Mouse (Mus musculus): ENCODE measurements at regions not wholly inside any gene's neighbourhood (a gene's known extent, or its start where the extent isn't known, plus 50 kb on each side); places are given as distances from the start of the nearest gene placed in this dataset.

GRCm38 (mm10) chr6:71074789-71075191 is 69.4 kb downstream of the Thnsl2 start:
- no peak overlapping the region for H3K4me2 ChIP-seq (ENCODE audit: low read length)
- no peak overlapping the region for H3K27ac ChIP-seq (ENCODE audit: low read depth)
- H3K9ac ChIP-seq (ENCODE audit: low read length) = no peak overlapping the region
- ATAC-seq (replicated peaks; ENCODE audit: low FRiP score, low TSS enrichment, low read depth) = no peak
- no peaks in the 10 kb centered on the region for H3K9me3 ChIP-seq (ENCODE audit: control insufficient read depth, low read length)
- no peak overlapping the region for H3K4me3 ChIP-seq (ENCODE audit: low read depth, low read length)
- WGBS = 49% methylated on average over 5 of the region's 5 CpGs
- H3K27me3 ChIP-seq (replicated peaks; ENCODE audit: control insufficient read depth, insufficient read depth, low read length) = no peaks in the 10 kb centered on the region
- H3K36me3 ChIP-seq (ENCODE audit: control insufficient read depth, insufficient read depth, low read length) = no peaks in the 10 kb centered on the region
- H3K4me1 ChIP-seq (replicated peaks; ENCODE audit: control insufficient read depth, insufficient read depth, low read length) = no peaks in the 10 kb centered on the region
- no peak for DNase-seq (ENCODE audit: low spot score)
